Mouse (Mus musculus): ENCODE data around the gene Mknk2.

DNA sequence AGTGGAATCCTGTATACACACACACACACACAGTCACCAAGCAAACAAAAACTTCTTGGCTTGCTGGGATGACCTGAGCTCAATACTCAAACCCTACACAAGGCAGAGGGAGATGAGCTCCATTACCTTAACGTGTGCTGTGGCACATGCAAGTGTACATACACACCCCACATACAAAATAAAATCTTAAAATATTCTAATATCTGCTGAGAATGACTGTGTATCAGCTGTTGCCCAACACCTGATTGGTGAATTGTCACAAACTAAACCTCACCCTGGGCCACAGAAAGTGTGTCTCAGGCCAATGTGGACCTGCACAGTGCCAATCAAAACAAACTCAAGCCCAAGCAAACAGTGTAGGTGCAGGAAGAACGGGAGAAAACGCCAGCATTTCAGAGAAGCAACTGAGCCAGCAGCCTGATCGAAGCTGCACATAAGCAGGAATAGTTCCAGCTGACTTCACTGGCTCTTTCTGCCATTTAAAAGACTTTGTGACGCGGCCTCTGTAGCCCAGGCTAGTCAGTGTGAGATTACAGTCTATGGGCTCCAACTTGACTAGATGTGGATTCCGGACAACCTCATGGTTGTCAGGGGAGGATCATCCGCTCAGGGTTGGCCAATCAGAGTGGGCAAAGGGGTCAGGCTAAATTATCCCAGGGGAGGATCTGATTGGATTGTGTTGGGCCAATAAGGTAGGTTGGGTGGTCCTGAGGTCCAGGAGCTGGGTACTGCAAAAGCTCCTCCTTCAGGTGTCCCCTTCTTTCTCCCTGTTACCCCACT is 58.3 kb downstream of the Mknk2 start:
- TF ChIP-seq CTCF (conservative IDR thresholded peaks at IDR 0.05; ENCODE audit: low read length): no peak
- no peak for TF ChIP-seq NANOG (IDR thresholded peaks at IDR 0.05; ENCODE audit: borderline replicate concordance, low read length)
- TF ChIP-seq POU5F1 (IDR thresholded peaks at IDR 0.05; ENCODE audit: borderline replicate concordance, low read length): no peak
